ENCODE assay signal across 8 mouse cellular contexts in the genomic region with DNA sequence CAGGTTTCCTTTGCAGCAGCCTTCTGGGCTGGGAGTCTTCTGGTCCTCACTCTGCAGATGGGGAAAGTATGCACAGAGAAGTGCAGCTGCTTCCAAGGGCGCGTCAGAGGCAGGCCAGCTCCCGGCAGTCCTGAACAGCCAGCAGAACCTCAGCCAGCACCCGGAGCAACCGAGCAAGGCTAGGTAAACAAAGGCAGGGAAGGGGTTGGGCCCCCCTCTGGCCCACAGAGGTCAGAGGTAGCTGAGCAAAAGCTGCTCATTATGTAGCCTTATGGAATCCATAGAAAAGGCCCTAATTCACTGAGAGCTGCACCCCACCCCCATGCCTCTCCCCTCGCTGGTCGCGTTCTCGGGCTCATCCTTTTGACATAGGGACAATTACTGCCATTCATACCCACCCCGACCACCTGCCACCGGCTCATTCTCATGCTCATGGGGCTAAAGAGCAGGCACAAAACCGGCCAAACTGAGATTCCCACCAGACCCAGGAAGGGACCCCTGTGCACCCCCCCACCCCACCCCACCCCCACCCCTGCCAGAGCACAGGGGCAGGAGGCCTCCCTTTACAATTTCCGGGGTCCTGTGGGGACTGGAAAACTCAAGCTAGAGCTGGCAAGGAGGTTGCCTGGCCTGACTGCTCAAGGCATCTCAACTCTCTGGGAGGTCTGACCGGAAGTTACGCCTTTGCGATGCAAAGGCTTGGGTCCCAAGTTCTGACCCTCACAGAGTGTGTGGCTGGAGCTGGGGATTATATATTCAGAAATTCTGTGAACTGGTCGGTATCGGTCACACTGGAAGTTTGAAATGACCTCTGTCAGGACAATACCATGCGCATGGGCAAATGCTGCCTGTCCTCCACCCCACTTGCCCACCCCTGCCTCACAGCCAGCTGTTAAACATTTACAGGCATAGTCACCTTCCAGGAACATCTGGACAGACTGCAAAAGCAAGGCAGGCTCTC. TPM values are rescaled to one million over a fixed set of nuclear protein-coding genes. Genes with fewer than 3 reads are reported as not detected.
DNase-seq lines count a peak whose midpoint lies in the region; ATAC-seq lines count a peak whose summit lies in the region.

No protein-coding gene starts in this region.

- peaks cover 29% of the 10 kb centered on the region for H3K4me1 ChIP-seq in kidney, embryonic 16.5 days (ENCODE audit: insufficient read depth, low read length)
- peaks cover 19% of the 10 kb centered on the region for H3K4me1 ChIP-seq in neural tube, embryonic 13.5 days (replicated peaks)

- 20% methylated on average over 19 of the region's 19 CpGs for WGBS in kidney, embryonic 16.5 days
- 14% methylated on average over 19 of the region's 19 CpGs for WGBS in neural tube, embryonic 13.5 days

- DNase-seq in lung, postnatal 10 days = peak; percentile 11
- DNase-seq in lung, postnatal 4 days = no peak
- DNase-seq in gastrocnemius, postnatal 36 days = peak; percentile 19 to 37
- DNase-seq in frontal cortex, postnatal 25 days (ENCODE audit: low spot score in 2 of 2) = no peak
- DNase-seq in testis, postnatal 10 days (ENCODE audit: low spot score) = no peak
- no peak for DNase-seq in Muller cell, postnatal 12 days (ENCODE audit: inconsistent ontology term)

- 0 out of 2 replicates have a peak overlapping the region, but pooled peaks have one; percentile 19 for H3K9ac ChIP-seq in kidney, embryonic 16.5 days (replicated peaks; ENCODE audit: low read length)
- H3K9ac ChIP-seq in neural tube, embryonic 13.5 days = no peak overlapping the region

- no peaks in the 10 kb centered on the region for H3K27me3 ChIP-seq in kidney, embryonic 16.5 days (ENCODE audit: insufficient read depth, low read length)
- H3K27me3 ChIP-seq in neural tube, embryonic 13.5 days = no peaks in the 10 kb centered on the region

- H3K9me3 ChIP-seq in kidney, embryonic 16.5 days (ENCODE audit: low read length) = no peaks in the 10 kb centered on the region
- H3K9me3 ChIP-seq in neural tube, embryonic 13.5 days = no peaks in the 10 kb centered on the region

- intact Hi-C loops in gastrocnemius, postnatal 36 days (cut with DNase I) = no loop called here

- no peaks in the 10 kb centered on the region for H3K36me3 ChIP-seq in kidney, embryonic 16.5 days (ENCODE audit: insufficient read depth, low read length)
- no peaks in the 10 kb centered on the region for H3K36me3 ChIP-seq in neural tube, embryonic 13.5 days

- H3K4me2 ChIP-seq in kidney, embryonic 16.5 days (replicated peaks; ENCODE audit: low read depth, low read length) = 0 out of 2 replicates have a peak overlapping the region, but pooled peaks have one; percentile 3
- H3K4me2 ChIP-seq in neural tube, embryonic 13.5 days = peak overlapping the region; percentile 18; the same call in 1 of the 2 replicates

- no peak overlapping the region for H3K4me3 ChIP-seq in kidney, embryonic 16.5 days (ENCODE audit: low read length)
- no peak overlapping the region for H3K4me3 ChIP-seq in neural tube, embryonic 13.5 days

- peak overlapping the region; percentile 23; the same call in 1 of the 2 replicates for H3K27ac ChIP-seq in kidney, embryonic 16.5 days (ENCODE audit: low read length)
- peak overlapping the region; percentile 33; the same call in 1 of the 2 replicates for H3K27ac ChIP-seq in neural tube, embryonic 13.5 days (replicated peaks)

- peak; percentile 69 for ATAC-seq in kidney, embryonic 16.5 days (ENCODE audit: low FRiP score, low TSS enrichment)
- peak; percentile 78 for ATAC-seq in neural tube, embryonic 13.5 days (ENCODE audit: low read depth)

RNA-seq across cellular contexts. Expression of gene Fzd7, which starts 59.0 kb away (rescaled TPM):
- total RNA-seq in gastrocnemius, postnatal 36 days (2021) = 10 to 100 TPM; 27.9 to 41.0 TPM
- 16.0 and 18.2 TPM in 2 replicates for polyA plus RNA-seq in kidney, embryonic 16.5 days (2015; fragmentation: Nextera tagmentation; extraction: Ambion mirVana)
- polyA plus RNA-seq in neural tube, embryonic 13.5 days (2015; fragmentation: Nextera tagmentation; extraction: Ambion mirVana) = 6.7 and 6.8 TPM in 2 replicates

Comparison
In these comparisons a context has a peak if more than half of its experiments do, and no peak if none do; other contexts are left out.
1. DNase-seq: peak in lung, postnatal 10 days (single experiment) and gastrocnemius, postnatal 36 days (2 of 2); none in lung, postnatal 4 days (0 of 2), frontal cortex, postnatal 25 days (0 of 2), testis, postnatal 10 days (single experiment) and Muller cell, postnatal 12 days (single experiment).